Mouse (Mus musculus) splenic B cell, adult 2 months (primary cell): ENCODE measurements around the gene Elf3.
"Not testable (repeated sequence)": the region's sequence is repeated elsewhere in the genome, so short reads cannot be mapped to it uniquely, and the experiment has no call there.

Source experiments
- DNase-seq: peaks from one replicate; pipeline ENCODE4 v3.0.0-alpha.2; 2011; ENCODE audit warnings: low read depth, low spot score
- H3K27me3 ChIP-seq: 2 replicates; pipeline ENCODE4 v1.6.1; 2012; ENCODE audit warnings: mild to moderate bottlenecking, low read length, moderate library complexity, mixed read lengths; ENCODE audit not compliant: control insufficient read depth, poor library complexity, insufficient read depth, severe bottlenecking
- H3K36me3 ChIP-seq: 2 replicates; pipeline ENCODE4 v1.6.1; 2012; ENCODE audit warnings: mild to moderate bottlenecking, low read length, moderate library complexity, mixed read lengths; ENCODE audit not compliant: control insufficient read depth, poor library complexity, insufficient read depth, severe bottlenecking

Elf3 gene

GRCm38 (mm10) chr1:135259128-135259436 is 714 bp upstream of the Elf3 start:
- peak; percentile 80 for DNase-seq
- Histone ChIP-seq H3K27me3 (no peaks in the 10 kb centered on the region; the same call in 1 of the 2 replicates), H3K36me3 (peaks cover 5% of the 10 kb centered on the region)

GRCm38 (mm10) chr1:135256299-135256698 is 2.1 kb downstream of the Elf3 start:
- no peak for DNase-seq
- Histone ChIP-seq H3K36me3 (no peaks in the 10 kb centered on the region; the same call in 1 of the 2 replicates), H3K27me3 (no peaks in the 10 kb centered on the region; the same call in 1 of the 2 replicates)

- no peaks in the 10 kb centered on the region for H3K36me3 ChIP-seq
- DNase-seq: no peak
Observed at GRCm38 (mm10) chr1:135252854-135253253, 5.5 kb downstream of the Elf3 start.

GRCm38 (mm10) chr1:135251405-135251804 is 7.0 kb downstream of the Elf3 start:
- Histone ChIP-seq H3K27me3 (no peaks in the 10 kb centered on the region), H3K36me3 (no peaks in the 10 kb centered on the region)
- DNase-seq: no peak

More at GRCm38 (mm10) chr1:135252854-135253253, 5.5 kb downstream of the Elf3 start:
- H3K27me3 ChIP-seq: no peaks in the 10 kb centered on the region

- H3K27me3 ChIP-seq: no peaks in the 10 kb centered on the region
- no peak for DNase-seq
- H3K36me3 ChIP-seq: no peaks in the 10 kb centered on the region
Observed at GRCm38 (mm10) chr1:135250706-135251105, 7.7 kb downstream of the Elf3 start.

GRCm38 (mm10) chr1:135248434-135248850 is 9.9 kb downstream of the Elf3 start:
- no peak for DNase-seq
- H3K27me3 ChIP-seq: no peaks in the 10 kb centered on the region
- no peaks in the 10 kb centered on the region for H3K36me3 ChIP-seq

GRCm38 (mm10) chr1:135244014-135244413 is 14.4 kb downstream of the Elf3 start:
- Histone ChIP-seq H3K36me3 (no peaks in the 10 kb centered on the region), H3K27me3 (no peaks in the 10 kb centered on the region)
- no peak for DNase-seq

- not testable (repeated sequence) for H3K36me3 ChIP-seq, H3K27me3 ChIP-seq, DNase-seq
Observed at GRCm38 (mm10) chr1:135240206-135240605, 18.2 kb downstream of the Elf3 start.

GRCm38 (mm10) chr1:135237131-135237851 is 21.1 kb downstream of the Elf3 start:
- no peak for DNase-seq
- Histone ChIP-seq H3K36me3 (no peaks in the 10 kb centered on the region), H3K27me3 (no peaks in the 10 kb centered on the region)

GRCm38 (mm10) chr1:135234771-135235170 is 23.6 kb downstream of the Elf3 start:
- Histone ChIP-seq H3K27me3 (no peaks in the 10 kb centered on the region), H3K36me3 (no peaks in the 10 kb centered on the region)
- no peak for DNase-seq

- Histone ChIP-seq H3K36me3 (no peaks in the 10 kb centered on the region), H3K27me3 (no peaks in the 10 kb centered on the region)
- DNase-seq: no peak
Observed at GRCm38 (mm10) chr1:135233961-135234360, 24.4 kb downstream of the Elf3 start.

- DNase-seq, H3K27me3 ChIP-seq: not testable (repeated sequence)
Observed at GRCm38 (mm10) chr1:135231878-135232277, 26.5 kb downstream of the Elf3 start.

GRCm38 (mm10) chr1:135227339-135227950 is 30.9 kb downstream of the Elf3 start:
- no peak for DNase-seq
- no peaks in the 10 kb centered on the region for H3K36me3 ChIP-seq
- no peaks in the 10 kb centered on the region for H3K27me3 ChIP-seq

More at GRCm38 (mm10) chr1:135231878-135232277, 26.5 kb downstream of the Elf3 start:
- not testable (repeated sequence) for H3K36me3 ChIP-seq

GRCm38 (mm10) chr1:135224981-135225604 is 33.3 kb downstream of the Elf3 start:
- DNase-seq: no peak
- H3K36me3 ChIP-seq: no peaks in the 10 kb centered on the region
- no peaks in the 10 kb centered on the region for H3K27me3 ChIP-seq

- DNase-seq: peak; percentile 8
- Histone ChIP-seq H3K27me3 (no peaks in the 10 kb centered on the region), H3K36me3 (no peaks in the 10 kb centered on the region)
Observed at GRCm38 (mm10) chr1:135224147-135224546, 34.2 kb downstream of the Elf3 start.
